10 mouse cellular contexts compared by ENCODE assay signal in the genomic region with DNA sequence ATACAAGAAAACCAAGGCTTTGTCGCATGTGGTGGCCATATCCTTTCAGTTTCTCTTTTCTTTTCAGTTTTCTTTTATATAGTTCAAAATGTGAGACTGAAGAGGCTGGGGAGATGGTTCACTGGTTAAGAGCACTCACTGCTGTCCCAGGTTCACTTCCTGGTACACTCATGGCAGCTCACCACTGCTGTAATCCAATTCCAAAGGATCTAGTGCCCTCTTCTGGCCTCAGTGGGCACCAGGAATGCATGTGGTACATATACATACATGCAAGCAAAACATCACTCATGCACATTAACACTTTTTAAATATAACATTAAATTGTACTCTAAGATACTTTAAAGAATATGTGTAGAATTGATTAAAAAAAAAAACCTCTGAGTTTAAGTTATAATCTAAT.
A peak's percentile ranks its signal among the peaks of the same experiment; 100 is the strongest.
DNase-seq lines count a peak whose midpoint lies in the region; ATAC-seq and TF ChIP-seq lines count a peak whose summit lies in the region.
"Had no signal": no experiment of that assay in that cellular context is flagged by ENCODE, and none has a peak within 500 bp of the region (broad histone marks: within the 10 kb centered on the region; RNA-seq: fewer than 3 reads in every experiment).

No protein-coding gene starts in this region.

- no peaks in the 10 kb centered on the region for H3K9me3 ChIP-seq in midbrain, postnatal 0 days (ENCODE audit: low read length)
- no peaks in the 10 kb centered on the region for H3K9me3 ChIP-seq in midbrain, embryonic 16.5 days (replicated peaks; ENCODE audit: control insufficient read depth, low read length, poor library complexity, severe bottlenecking)
- H3K9me3 ChIP-seq in hindbrain, embryonic 13.5 days: no peaks in the 10 kb centered on the region
- H3K9me3 ChIP-seq: heart, embryonic 15.5 days; neural tube, embryonic 12.5 days had no signal

- H3K36me3 ChIP-seq in midbrain, postnatal 0 days (ENCODE audit: insufficient read depth, low read length): peaks cover 5% of the 10 kb centered on the region; the same call in 1 of the 2 replicates
- H3K36me3 ChIP-seq in midbrain, embryonic 16.5 days (ENCODE audit: control insufficient read depth, insufficient read depth, low read length): no peaks in the 10 kb centered on the region
- H3K36me3 ChIP-seq in hindbrain, embryonic 13.5 days: peaks cover 26% of the 10 kb centered on the region
- H3K36me3 ChIP-seq: heart, embryonic 15.5 days had no signal

- H3K4me2 ChIP-seq in midbrain, postnatal 0 days (ENCODE audit: low read depth, low read length, poor library complexity, severe bottlenecking): no peak overlapping the region
- H3K4me2 ChIP-seq in midbrain, embryonic 16.5 days (ENCODE audit: low read length): no peak overlapping the region
- H3K4me2 ChIP-seq in hindbrain, embryonic 13.5 days: no peak overlapping the region
- H3K4me2 ChIP-seq: heart, embryonic 15.5 days; neural tube, embryonic 12.5 days had no signal

- H3K9ac ChIP-seq in midbrain, postnatal 0 days (replicated peaks; ENCODE audit: low read length, poor library complexity, severe bottlenecking): no peak overlapping the region
- H3K9ac ChIP-seq in midbrain, embryonic 16.5 days (ENCODE audit: low read depth, low read length): no peak overlapping the region
- no peak overlapping the region for H3K9ac ChIP-seq in hindbrain, embryonic 13.5 days
- H3K9ac ChIP-seq: heart, embryonic 15.5 days; neural tube, embryonic 12.5 days had no signal

- ATAC-seq in midbrain, postnatal 0 days (ENCODE audit: low FRiP score): no peak
- no peak for ATAC-seq in midbrain, embryonic 16.5 days
- 0 out of 2 replicates have a peak, but pooled peaks have one; percentile 63 for ATAC-seq in hindbrain, embryonic 13.5 days (ENCODE audit: low FRiP score)

- DNase-seq in cerebellum, postnatal 36 days: peak; percentile 20 to 24
- DNase-seq in cerebellum, adult 9-10 months: no peak
- DNase-seq in midbrain, postnatal 0 days (ENCODE audit: low spot score): peak; percentile 62
- peak; percentile 63 for DNase-seq in adrenal gland, postnatal 10 days
- DNase-seq in lung, postnatal 14 days: peak; percentile 29
- DNase-seq in thymus, postnatal 25 days: peak; percentile 46

- 93% methylated on average over 1 of the region's 1 CpGs for WGBS in midbrain, postnatal 0 days
- 92% methylated on average over 1 of the region's 1 CpGs for WGBS in midbrain, embryonic 16.5 days
- 97% methylated on average over 1 of the region's 1 CpGs for WGBS in hindbrain, embryonic 13.5 days

- no peak overlapping the region for H3K27ac ChIP-seq in midbrain, postnatal 0 days (ENCODE audit: low read depth, low read length)
- no peak overlapping the region for H3K27ac ChIP-seq in midbrain, embryonic 16.5 days (ENCODE audit: low read length)
- no peak overlapping the region for H3K27ac ChIP-seq in hindbrain, embryonic 13.5 days
- H3K27ac ChIP-seq: heart, embryonic 15.5 days; neural tube, embryonic 12.5 days had no signal

- peak; percentile 76 for TF ChIP-seq CTCF in midbrain, postnatal 0 days (IDR thresholded peaks at IDR 0.05)

- H3K4me3 ChIP-seq in midbrain, postnatal 0 days (ENCODE audit: low read depth, low read length): no peak overlapping the region
- H3K4me3 ChIP-seq in midbrain, embryonic 16.5 days (ENCODE audit: low read depth, low read length): no peak overlapping the region
- H3K4me3 ChIP-seq in hindbrain, embryonic 13.5 days: no peak overlapping the region
- H3K4me3 ChIP-seq: heart, embryonic 15.5 days; neural tube, embryonic 12.5 days had no signal

- H3K4me1 ChIP-seq in midbrain, postnatal 0 days (ENCODE audit: insufficient read depth, low read length): no peaks in the 10 kb centered on the region
- H3K4me1 ChIP-seq in midbrain, embryonic 16.5 days (ENCODE audit: control insufficient read depth, insufficient read depth, low read length): no peaks in the 10 kb centered on the region
- no peaks in the 10 kb centered on the region for H3K4me1 ChIP-seq in hindbrain, embryonic 13.5 days (replicated peaks)
- H3K4me1 ChIP-seq: neural tube, embryonic 12.5 days had no signal

- H3K27me3 ChIP-seq in midbrain, postnatal 0 days (ENCODE audit: insufficient read depth, low read length): no peaks in the 10 kb centered on the region
- H3K27me3 ChIP-seq in midbrain, embryonic 16.5 days (ENCODE audit: control insufficient read depth, insufficient read depth, low read depth, low read length): no peaks in the 10 kb centered on the region
- H3K27me3 ChIP-seq in hindbrain, embryonic 13.5 days: no peaks in the 10 kb centered on the region
- H3K27me3 ChIP-seq: heart, embryonic 15.5 days; neural tube, embryonic 12.5 days had no signal
